Mouse (Mus musculus): ENCODE measurements at regions not wholly inside any gene's neighbourhood (a gene's known extent, or its start where the extent isn't known, plus 50 kb on each side); places are given as distances from the start of the nearest gene placed in this dataset.

- DNase-seq (ENCODE audit: low spot score in 2 of 2): no peak
Measured at GRCm38 (mm10) chr11:34153749-34154525, 54.0 kb downstream of the Foxi1 start.

- DNase-seq (ENCODE audit: low spot score in 2 of 2): peak; percentile 86 to 87
Measured at GRCm38 (mm10) chr11:34149370-34149976, 51.1 kb upstream of the 4930469K13Rik start.
